Mouse (Mus musculus) heart, postnatal 0 days (tissue): ENCODE measurements at regions not wholly inside any gene's neighbourhood (a gene's known extent, or its start where the extent isn't known, plus 50 kb on each side); places are given as distances from the start of the nearest gene placed in this dataset.

Source experiments
- CTCF ChIP-seq: IDR thresholded peaks from 2 replicates; pipeline ENCODE4 v1.5.1; 2016; ENCODE audit warnings: antibody characterized with exemption, control low read depth, low read depth
- EP300 ChIP-seq: IDR thresholded peaks from 2 replicates; pipeline ENCODE4 v1.6.1; 2016; ENCODE audit warnings: antibody characterized with exemption, low read depth

DNA sequence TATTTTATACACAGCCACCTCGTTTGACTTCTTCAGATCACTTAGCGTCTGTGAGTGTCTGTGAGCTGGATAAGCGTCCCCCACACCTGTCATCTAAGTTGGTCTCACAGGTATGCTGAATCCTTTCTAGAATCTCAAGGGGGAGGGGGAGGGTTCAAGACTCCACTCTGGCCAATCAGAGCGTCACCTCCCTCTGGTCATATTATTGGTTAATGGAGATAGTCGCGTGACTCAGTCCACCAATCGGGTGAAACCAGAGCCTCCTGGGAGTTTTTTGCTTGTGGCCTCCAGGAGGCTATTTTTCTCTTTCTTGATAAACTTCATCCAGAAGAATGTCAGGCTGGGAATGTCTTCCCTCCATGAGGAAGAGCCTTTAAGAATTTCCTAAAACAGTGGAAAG lies 66.8 kb upstream of the Gsc start:
- TF ChIP-seq CTCF (no peak), EP300 (no peak)
